Mouse (Mus musculus): ENCODE results near the gene Lonp1.

DNA sequence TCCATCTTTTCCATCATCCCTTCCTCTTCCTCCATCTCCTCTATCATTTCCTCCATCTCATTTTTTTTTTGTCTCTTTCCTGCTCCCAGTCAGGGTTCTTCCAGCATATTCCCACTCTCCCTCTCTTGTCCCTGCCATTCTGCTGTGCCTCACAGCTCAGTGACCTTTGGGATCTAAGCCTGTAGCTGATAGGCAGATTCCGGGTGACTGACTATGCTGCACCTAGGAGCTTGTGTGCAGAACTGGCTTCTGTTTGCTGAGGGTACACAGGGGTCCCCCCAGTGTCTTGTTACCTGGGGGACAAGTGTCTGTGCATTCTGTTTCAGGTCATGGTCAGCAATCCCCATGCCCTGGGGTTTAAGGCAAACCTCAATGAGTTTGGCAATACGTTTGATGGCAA, 28.1 kb upstream of the Lonp1 start:
- TF ChIP-seq POLR2A (IDR thresholded peaks at IDR 0.05; ENCODE audit: borderline replicate concordance, control insufficient read depth, low read depth, low read length) (no peak), CTCF (IDR thresholded peaks at IDR 0.05; ENCODE audit: control insufficient read depth, insufficient read depth, low read length) (no peak)

All from bone marrow, adult 2 months (tissue).